Mouse (Mus musculus) thymus, adult 2 months (tissue): ENCODE data around the gene Otulinl. TPM values are rescaled to one million over a fixed set of nuclear protein-coding genes. Genes with fewer than 3 reads are reported as not detected.

ENCODE experiments used
- DNase-seq: peaks from one replicate; pipeline ENCODE4 v3.0.0; 2021
- H3K27ac ChIP-seq: fragments of 200-500 bp; 2 replicates; pipeline ENCODE4 v1.5.1; 2012; ENCODE audit warnings: low read length, control low read depth; ENCODE audit not compliant: control insufficient read depth, insufficient read depth
- H3K27me3 ChIP-seq: fragments of 200-500 bp; 2 replicates; pipeline ENCODE4 v1.6.1; 2012; ENCODE audit warnings: mild to moderate bottlenecking, low read length, moderate library complexity, mixed read lengths; ENCODE audit not compliant: control insufficient read depth, insufficient read depth
- H3K36me3 ChIP-seq: fragments of 200-500 bp; 2 replicates; pipeline ENCODE4 v1.6.1; 2012; ENCODE audit warnings: mild to moderate bottlenecking, low read length, moderate library complexity; ENCODE audit not compliant: control insufficient read depth, insufficient read depth
- H3K4me1 ChIP-seq: fragments of 200-500 bp; replicated peaks from 2 replicates; pipeline ENCODE4 v1.6.1; 2012; ENCODE audit warnings: low read length; ENCODE audit not compliant: control insufficient read depth, insufficient read depth
- H3K4me3 ChIP-seq: fragments of 200-500 bp; 2 replicates; pipeline ENCODE4 v1.5.1; 2012; ENCODE audit warnings: mild to moderate bottlenecking, low read length, control low read depth, moderate library complexity; ENCODE audit not compliant: control insufficient read depth, insufficient read depth
- CTCF ChIP-seq: fragments of 200-500 bp; IDR thresholded peaks from 2 replicates; pipeline ENCODE4 v1.5.1; 2012; ENCODE audit warnings: mild to moderate bottlenecking, control low read depth, low read length, moderate library complexity, borderline replicate concordance; ENCODE audit not compliant: control insufficient read depth, poor library complexity, insufficient read depth; ENCODE audit errors: extremely low read depth
- POLR2A ChIP-seq: fragments of 200-500 bp; IDR thresholded peaks from 2 replicates; pipeline ENCODE4 v1.6.1; 2012; ENCODE audit warnings: mild to moderate bottlenecking, low read length, control low read depth, moderate library complexity; ENCODE audit not compliant: control insufficient read depth, poor library complexity, insufficient read depth; ENCODE audit errors: extremely low read depth
- WGBS: fragments of 180-500 bp; shearing (Covaris S2); methylation state at CpG from one replicate; pipeline ENCODE4 v1.1.7; 2018; 5-methylcytosine and 5-hydroxymethylcytosine counted together
- polyA plus RNA-seq: library from polyadenylated mRNA; depleted of rRNA; stranded (reverse); fragments of >200 nt; gene quantifications from 2 replicates; pipeline ENCODE4 v1.2.3, GENCODE M21; 2012

Otulinl gene
- polyA plus RNA-seq, 1 experiment = 32.1 TPM

DNA sequence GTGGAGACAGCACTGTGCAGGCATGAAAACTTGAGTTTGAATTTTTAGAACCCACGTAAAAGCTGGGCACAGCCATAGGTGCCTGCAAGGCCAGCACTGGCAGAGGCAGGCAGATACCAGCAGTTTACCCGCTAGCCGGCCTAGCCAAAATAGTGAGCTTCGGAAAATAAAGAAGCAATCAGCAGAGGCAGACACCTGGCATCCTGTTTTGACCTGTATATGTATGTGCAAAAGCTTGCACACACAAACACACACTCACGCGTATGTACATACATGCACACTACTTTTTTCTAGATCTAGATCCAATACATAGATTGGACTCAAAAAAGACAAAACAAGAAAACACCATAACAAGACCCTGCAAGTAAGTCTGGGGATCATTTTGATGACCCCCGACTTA is 12.8 kb downstream of the Otulinl start:
- peaks cover 49% of the 10 kb centered on the region for H3K4me1 ChIP-seq
- 65% methylated on average over 7 of the region's 7 CpGs for WGBS
- peaks cover 6% of the 10 kb centered on the region for H3K36me3 ChIP-seq
- no peak for DNase-seq
- no peaks in the 10 kb centered on the region for H3K27me3 ChIP-seq
- peak overlapping the region; percentile 100 for H3K27ac ChIP-seq
- TF ChIP-seq CTCF (no peak), POLR2A (no peak)
- H3K4me3 ChIP-seq = no peak overlapping the region

DNA sequence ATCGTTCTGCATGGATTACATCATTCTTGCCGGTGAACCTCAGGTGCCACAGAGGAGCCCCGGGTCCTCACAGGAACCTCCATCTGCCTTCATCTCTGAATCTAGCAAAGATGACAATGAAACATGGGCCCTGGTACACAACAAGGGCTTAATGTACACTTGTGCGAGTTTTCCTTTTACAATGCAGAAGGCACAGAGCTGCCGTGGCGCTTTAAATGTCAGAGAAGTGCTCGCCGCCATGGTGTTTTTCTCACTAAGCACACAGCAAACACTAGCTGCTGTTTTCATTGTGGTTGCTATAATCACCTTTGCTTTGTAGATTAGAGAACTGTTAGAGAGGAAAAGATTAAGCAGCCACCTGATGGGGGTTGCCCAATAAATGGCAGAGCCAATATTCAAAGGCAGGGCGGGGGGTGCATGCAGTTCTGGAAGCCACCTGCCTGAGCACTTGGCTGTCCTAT is 13.3 kb downstream of the Otulinl start:
- WGBS = 17% methylated on average over 9 of the region's 9 CpGs
- DNase-seq = peak; percentile 47
- H3K36me3 ChIP-seq = peaks cover 10% of the 10 kb centered on the region
- peaks cover 49% of the 10 kb centered on the region for H3K4me1 ChIP-seq
- H3K27me3 ChIP-seq = no peaks in the 10 kb centered on the region
- peak overlapping the region; percentile 100 for H3K27ac ChIP-seq
- H3K4me3 ChIP-seq = no peak overlapping the region
- no peak for TF ChIP-seq POLR2A
- no peak for TF ChIP-seq CTCF

DNA sequence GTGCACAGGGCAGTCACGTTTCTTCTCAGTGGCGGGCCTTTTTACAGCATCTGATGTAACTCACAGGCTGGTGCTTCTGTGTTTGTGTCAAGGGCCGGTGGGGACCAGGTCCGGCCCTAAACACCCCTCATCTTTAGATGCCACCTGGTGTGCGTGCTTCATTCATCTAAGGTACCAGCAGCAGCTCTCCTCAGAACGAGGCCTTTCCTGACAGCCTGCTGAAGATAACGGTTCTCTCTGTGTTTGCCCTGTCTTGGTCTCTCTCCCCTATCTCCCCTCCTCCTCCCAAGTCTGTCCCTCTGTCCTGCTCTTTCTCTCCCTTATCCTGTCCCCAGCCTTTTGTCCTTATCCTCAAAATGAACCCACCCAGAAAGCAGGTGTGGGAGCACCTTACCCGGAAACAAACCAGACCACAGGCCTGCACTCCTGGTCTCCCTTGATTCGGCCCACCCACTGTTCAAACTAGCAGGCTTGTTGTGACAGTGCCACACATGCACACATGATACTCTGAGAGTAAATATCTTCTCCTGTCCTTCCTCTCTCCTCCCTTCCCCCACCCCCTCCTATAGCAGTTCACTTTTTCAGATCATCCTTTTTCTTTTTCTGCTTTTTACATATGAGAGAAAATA is 14.4 kb downstream of the Otulinl start:
- DNase-seq = no peak
- H3K4me3 ChIP-seq = no peak overlapping the region
- TF ChIP-seq CTCF (no peak), POLR2A (no peak)
- 38% methylated on average over 9 of the region's 9 CpGs for WGBS
- peaks cover 42% of the 10 kb centered on the region for H3K4me1 ChIP-seq
- no peaks in the 10 kb centered on the region for H3K27me3 ChIP-seq
- peak overlapping the region; percentile 78 for H3K27ac ChIP-seq
- peaks cover 16% of the 10 kb centered on the region for H3K36me3 ChIP-seq

DNA sequence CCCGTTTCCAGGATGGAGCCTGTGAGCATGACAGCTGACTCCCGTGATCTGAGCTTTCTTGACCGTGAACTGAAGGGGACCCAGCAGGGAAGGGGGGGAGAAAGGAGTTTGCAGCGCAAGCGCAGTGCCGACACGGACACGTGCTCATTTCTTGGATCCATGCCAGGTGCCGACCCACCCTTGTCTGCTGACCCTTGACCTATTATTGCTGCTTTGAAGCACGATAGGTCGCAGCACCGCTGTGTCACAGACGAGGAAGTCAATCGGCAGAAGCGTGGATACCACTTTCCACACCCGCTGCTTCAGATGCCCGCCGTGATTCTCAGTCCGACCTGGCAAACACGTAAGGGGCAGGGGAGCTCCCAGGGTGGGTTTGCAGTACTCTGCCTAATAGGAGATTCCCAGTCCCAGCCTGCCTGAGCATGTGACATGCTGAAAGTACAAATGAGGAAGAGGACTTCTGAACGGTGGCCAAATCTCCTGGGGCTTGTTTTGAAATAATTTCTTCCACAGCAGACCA is 15.9 kb downstream of the Otulinl start:
- WGBS = 68% methylated on average over 21 of the region's 21 CpGs
- DNase-seq = no peak
- no peak overlapping the region for H3K27ac ChIP-seq
- peaks cover 31% of the 10 kb centered on the region for H3K4me1 ChIP-seq
- peaks cover 17% of the 10 kb centered on the region for H3K36me3 ChIP-seq
- no peaks in the 10 kb centered on the region for H3K27me3 ChIP-seq
- TF ChIP-seq CTCF (0 out of 2 replicates have a peak, but pooled peaks have one; percentile 17), POLR2A (no peak)
- no peak overlapping the region for H3K4me3 ChIP-seq

DNA sequence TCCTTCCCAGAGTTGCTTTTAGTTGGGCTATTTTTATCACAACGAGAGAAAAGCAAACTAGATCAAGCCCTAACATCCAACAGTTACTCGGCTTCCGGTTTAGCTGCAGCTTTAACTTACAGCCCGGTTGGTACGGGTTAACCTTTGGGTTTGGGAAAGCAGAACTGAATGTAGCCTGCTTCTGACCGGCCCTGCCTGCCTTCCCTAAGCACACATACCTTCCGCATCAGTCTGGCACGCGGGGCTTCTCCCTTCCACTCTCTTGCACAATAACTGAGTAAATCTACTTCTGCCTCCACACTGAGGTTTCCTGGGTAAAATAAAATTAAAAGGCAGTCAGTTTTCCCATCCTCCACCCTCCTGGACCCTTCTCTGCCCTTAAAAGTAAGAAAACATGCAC is 17.3 kb downstream of the Otulinl start:
- WGBS = 62% methylated on average over 9 of the region's 9 CpGs
- TF ChIP-seq POLR2A (no peak), CTCF (no peak)
- peaks cover 23% of the 10 kb centered on the region for H3K4me1 ChIP-seq
- no peak overlapping the region for H3K4me3 ChIP-seq
- no peak for DNase-seq
- H3K36me3 ChIP-seq = peaks cover 18% of the 10 kb centered on the region
- no peak overlapping the region for H3K27ac ChIP-seq
- no peaks in the 10 kb centered on the region for H3K27me3 ChIP-seq

DNA sequence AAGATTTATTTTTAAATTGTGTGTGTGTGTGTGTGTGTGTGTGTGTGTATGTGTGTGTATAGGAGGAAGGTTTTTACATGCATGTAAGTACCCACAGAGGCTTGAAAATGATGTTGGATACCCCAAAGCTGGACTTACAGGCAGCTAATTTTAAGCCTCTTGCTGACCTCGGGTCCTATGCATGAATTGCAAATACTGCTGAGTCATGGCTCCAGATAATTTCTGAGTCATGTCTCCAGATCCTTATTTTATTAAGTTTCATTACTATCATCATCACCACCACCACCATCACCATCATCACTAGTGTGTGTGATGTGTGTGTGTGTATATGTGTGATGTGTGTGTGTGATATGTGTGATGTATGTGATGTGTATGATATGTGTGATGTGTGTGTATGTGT is 18.7 kb downstream of the Otulinl start:
- Histone ChIP-seq H3K27me3 (no peaks in the 10 kb centered on the region), H3K4me1 (peaks cover 10% of the 10 kb centered on the region), H3K4me3 (no peak overlapping the region), H3K36me3 (peaks cover 32% of the 10 kb centered on the region), H3K27ac (no peak overlapping the region)
- no peak for TF ChIP-seq POLR2A
- no peak for TF ChIP-seq CTCF
- WGBS = 61% methylated on average over 1 of the region's 1 CpGs
- DNase-seq = no peak

DNA sequence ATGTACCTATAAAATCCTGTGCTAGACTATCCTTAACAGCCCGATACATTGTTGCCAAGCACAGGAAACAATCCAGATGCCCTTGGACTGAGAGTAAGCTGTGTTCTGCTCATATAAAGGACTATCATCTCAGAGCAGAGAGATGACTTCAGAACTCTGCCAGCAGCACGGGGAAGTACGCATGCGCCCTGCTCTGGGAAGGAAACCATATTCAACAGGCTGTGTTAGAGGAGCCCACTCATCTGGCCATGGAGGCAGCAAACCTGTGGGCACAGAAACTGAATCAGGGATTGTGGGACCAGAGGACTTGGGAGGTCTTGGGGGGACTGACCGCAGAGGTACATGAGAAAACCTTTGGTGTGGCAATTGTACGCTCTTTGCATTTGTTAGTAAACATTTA is 19.7 kb downstream of the Otulinl start:
- Histone ChIP-seq H3K4me3 (no peak overlapping the region), H3K27me3 (no peaks in the 10 kb centered on the region), H3K4me1 (peaks cover 5% of the 10 kb centered on the region), H3K27ac (no peak overlapping the region), H3K36me3 (peaks cover 42% of the 10 kb centered on the region)
- TF ChIP-seq POLR2A (no peak), CTCF (no peak)
- WGBS = 93% methylated on average over 6 of the region's 6 CpGs
- no peak for DNase-seq
